Mouse (Mus musculus) liver, postnatal 0 days (tissue): ENCODE results near the gene C530008M17Rik. TPM values are rescaled to one million over a fixed set of nuclear protein-coding genes. Genes with fewer than 3 reads are reported as not detected.

Source experiments
- ATAC-seq: fragments of 200-750 bp; cut with Nextera tagmentation; 2 replicates; pipeline ENCODE4 v1.8.0; 2017; ENCODE audit warnings: mild to moderate bottlenecking, moderate library complexity
- DNase-seq: peaks from one replicate; pipeline ENCODE4 v3.0.0-alpha.2; 2016
- H3K27ac ChIP-seq: fragments of 300-500 bp; sonication (generic); 2 replicates; pipeline ENCODE4 v1.5.1; 2014; ENCODE audit warnings: antibody characterized with exemption, moderate library complexity, mild to moderate bottlenecking, low read depth
- H3K27me3 ChIP-seq: fragments of 300-500 bp; sonication (generic); 2 replicates; pipeline ENCODE4 v1.6.1; 2014; ENCODE audit warnings: low read length, control low read depth, mixed read lengths; ENCODE audit not compliant: insufficient read depth
- H3K36me3 ChIP-seq: fragments of 300-500 bp; sonication (generic); replicated peaks from 2 replicates; pipeline ENCODE4 v1.6.1; 2014; ENCODE audit warnings: mild to moderate bottlenecking, control low read depth, low read length, moderate library complexity, mixed read lengths; ENCODE audit not compliant: insufficient read depth
- H3K4me1 ChIP-seq: fragments of 300-500 bp; sonication (generic); 2 replicates; pipeline ENCODE4 v1.6.1; 2014; ENCODE audit warnings: antibody characterized with exemption, mild to moderate bottlenecking, control low read depth; ENCODE audit not compliant: insufficient read depth
- H3K4me2 ChIP-seq: fragments of 300-500 bp; sonication (generic); 2 replicates; pipeline ENCODE4 v1.6.1; 2014; ENCODE audit warnings: low read depth, mild to moderate bottlenecking, low read length, moderate library complexity, mixed read lengths
- H3K4me3 ChIP-seq: fragments of 300-500 bp; sonication (generic); 2 replicates; pipeline ENCODE4 v1.5.1; 2014; ENCODE audit warnings: low read depth, low read length
- H3K9ac ChIP-seq: fragments of 300-500 bp; sonication (generic); replicated peaks from 2 replicates; pipeline ENCODE4 v1.6.1; 2014; ENCODE audit warnings: mild to moderate bottlenecking, moderate library complexity
- H3K9me3 ChIP-seq: fragments of 300-500 bp; sonication (generic); 2 replicates; pipeline ENCODE4 v1.6.1; 2016; ENCODE audit warnings: mild to moderate bottlenecking, control low read depth, low read length, mixed read lengths
- CTCF ChIP-seq: sonication (generic); IDR thresholded peaks from 2 replicates; pipeline ENCODE4 v1.5.1; 2016; ENCODE audit warnings: antibody characterized with exemption, low read depth
- EP300 ChIP-seq: IDR thresholded peaks from 2 replicates; pipeline ENCODE4 v1.6.1; 2016; ENCODE audit warnings: antibody characterized with exemption, low read depth, mild to moderate bottlenecking
- WGBS: fragments of 180-500 bp; shearing (Covaris S2); extraction: QIAGEN DNeasy Blood & Tissue Kit; methylation state at CpG from one replicate; pipeline ENCODE4 v1.1.7; 2014; ENCODE audit not compliant: insufficient replicate concordance; 5-methylcytosine and 5-hydroxymethylcytosine counted together
- polyA plus RNA-seq: library from polyadenylated mRNA; unstranded; fragments of >200 nt; fragmentation: Nextera tagmentation; extraction: Ambion mirVana; gene quantifications from 2 replicates; pipeline ENCODE4 v1.2.1, GENCODE M21; 2015

Gene C530008M17Rik
- polyA plus RNA-seq, 1 experiment from 2014 or later = 3.9 TPM

DNA sequence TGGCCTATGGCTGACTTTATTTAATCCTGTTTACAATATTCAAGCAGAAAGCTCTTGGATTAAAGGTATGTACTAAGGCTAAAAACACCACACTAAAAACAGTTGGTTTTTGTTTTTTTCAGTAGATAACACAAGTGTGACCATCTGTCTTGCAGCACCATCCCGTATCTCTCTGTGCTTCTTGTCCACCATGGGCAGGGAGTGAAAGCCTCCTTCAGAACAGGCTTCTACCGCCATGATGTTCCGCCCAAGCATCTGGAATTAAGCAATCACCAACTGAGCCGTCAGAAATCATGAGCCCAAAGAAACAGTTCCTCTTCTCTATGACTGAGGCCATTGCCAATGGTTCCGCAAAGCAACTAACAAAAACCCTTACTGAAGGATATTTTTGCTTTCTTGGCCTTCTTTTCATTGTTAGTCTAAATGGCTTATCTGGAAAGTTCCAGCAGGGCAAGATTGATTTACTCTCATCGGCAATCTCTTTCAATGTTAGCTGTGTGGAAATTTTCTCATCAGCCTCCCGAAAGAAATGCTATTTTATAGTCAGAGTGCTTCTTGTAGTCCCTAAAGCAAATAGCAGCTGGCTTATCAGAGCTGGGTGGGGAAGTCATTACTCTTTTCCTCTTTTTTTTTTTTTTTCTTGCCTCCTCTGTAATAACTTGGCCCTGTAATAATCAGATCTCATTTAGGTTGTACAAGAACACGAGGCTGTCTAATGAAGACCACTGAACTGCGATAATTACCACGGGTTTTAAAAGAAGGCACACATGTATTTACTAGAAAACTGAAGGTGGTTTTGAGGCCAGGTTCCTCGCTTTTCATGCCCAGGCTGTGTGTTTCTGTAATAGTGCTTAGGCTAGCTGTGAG is 49.2 kb downstream of the C530008M17Rik start:
- no peak overlapping the region for H3K4me3 ChIP-seq
- H3K9me3 ChIP-seq = no peaks in the 10 kb centered on the region
- H3K27me3 ChIP-seq = no peaks in the 10 kb centered on the region
- H3K36me3 ChIP-seq = no peaks in the 10 kb centered on the region
- ATAC-seq (no peak), DNase-seq (no peak)
- 66% methylated on average over 11 of the region's 11 CpGs for whole genome bisulfite sequencing
- no peak overlapping the region for H3K27ac ChIP-seq
- TF ChIP-seq CTCF (no peak), EP300 (no peak)
- no peak overlapping the region for H3K4me2 ChIP-seq
- H3K4me1 ChIP-seq = no peaks in the 10 kb centered on the region
- H3K9ac ChIP-seq = no peak overlapping the region

DNA sequence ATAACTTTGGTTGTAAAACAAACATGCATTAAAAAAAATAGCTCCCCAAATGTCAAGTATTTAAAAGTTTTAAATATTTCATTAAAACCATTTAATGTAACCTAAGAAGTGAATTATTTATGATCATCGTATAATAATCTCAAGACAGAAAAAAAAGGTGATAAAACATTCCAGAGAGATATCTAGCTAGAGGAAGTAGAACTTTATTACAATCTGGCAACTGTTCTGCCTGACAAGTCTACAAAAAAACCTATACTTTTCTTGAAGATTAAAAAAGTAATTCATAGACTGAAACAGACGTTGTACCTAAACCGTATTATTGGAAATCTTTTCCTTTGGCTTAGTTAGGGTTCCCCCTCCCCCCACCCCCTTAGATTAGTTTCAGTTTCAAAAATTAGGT is 50.8 kb downstream of the C530008M17Rik start:
- no peak for ATAC-seq
- WGBS = 82% methylated on average over 3 of the region's 3 CpGs
- Histone ChIP-seq H3K4me1 (no peaks in the 10 kb centered on the region), H3K4me2 (no peak overlapping the region), H3K4me3 (no peak overlapping the region), H3K9ac (no peak overlapping the region), H3K36me3 (no peaks in the 10 kb centered on the region), H3K27me3 (no peaks in the 10 kb centered on the region), H3K9me3 (no peaks in the 10 kb centered on the region), H3K27ac (no peak overlapping the region)
- no peak for DNase-seq
- TF ChIP-seq CTCF = no peak

GRCm38 (mm10) chr5:76708004-76708403 is 51.7 kb downstream of the C530008M17Rik start:
- no peak overlapping the region for H3K4me3 ChIP-seq
- no peak overlapping the region for H3K4me2 ChIP-seq
- no peaks in the 10 kb centered on the region for H3K27me3 ChIP-seq
- DNase-seq (no peak), ATAC-seq (no peak)
- no peaks in the 10 kb centered on the region for H3K36me3 ChIP-seq
- H3K27ac ChIP-seq = no peak overlapping the region
- H3K4me1 ChIP-seq = no peaks in the 10 kb centered on the region
- TF ChIP-seq CTCF (no peak), EP300 (no peak)
- 85% methylated on average over 15 of the region's 15 CpGs for WGBS
- no peaks in the 10 kb centered on the region for H3K9me3 ChIP-seq
- no peak overlapping the region for H3K9ac ChIP-seq

DNA sequence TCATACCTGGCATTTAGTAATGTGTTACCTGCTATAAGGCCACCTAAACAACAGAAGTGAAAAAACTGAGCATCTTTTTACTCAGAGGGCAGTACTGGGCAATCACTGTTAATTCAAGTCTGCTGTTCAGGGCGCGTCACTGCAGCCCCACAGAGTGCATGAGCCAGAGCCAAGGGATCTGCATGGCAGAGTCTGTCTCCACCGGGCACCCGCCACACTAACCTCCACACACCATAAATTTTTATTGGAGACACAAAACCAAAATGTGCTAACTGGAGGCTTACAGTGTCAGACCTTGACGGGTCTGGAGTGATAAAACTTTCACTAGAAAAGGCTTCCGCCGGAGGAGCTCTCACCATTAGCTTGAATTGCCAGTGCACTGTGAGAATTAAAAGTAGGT is 57.4 kb downstream of the C530008M17Rik start:
- H3K36me3 ChIP-seq = no peaks in the 10 kb centered on the region
- no peak overlapping the region for H3K27ac ChIP-seq
- no peaks in the 10 kb centered on the region for H3K9me3 ChIP-seq
- WGBS = 91% methylated on average over 7 of the region's 7 CpGs
- ATAC-seq (no peak), DNase-seq (no peak)
- H3K4me1 ChIP-seq = no peaks in the 10 kb centered on the region
- no peaks in the 10 kb centered on the region for H3K27me3 ChIP-seq
- H3K9ac ChIP-seq = no peak overlapping the region
- H3K4me2 ChIP-seq = no peak overlapping the region
- H3K4me3 ChIP-seq = no peak overlapping the region
- TF ChIP-seq EP300 = no peak
- TF ChIP-seq CTCF = no peak

DNA sequence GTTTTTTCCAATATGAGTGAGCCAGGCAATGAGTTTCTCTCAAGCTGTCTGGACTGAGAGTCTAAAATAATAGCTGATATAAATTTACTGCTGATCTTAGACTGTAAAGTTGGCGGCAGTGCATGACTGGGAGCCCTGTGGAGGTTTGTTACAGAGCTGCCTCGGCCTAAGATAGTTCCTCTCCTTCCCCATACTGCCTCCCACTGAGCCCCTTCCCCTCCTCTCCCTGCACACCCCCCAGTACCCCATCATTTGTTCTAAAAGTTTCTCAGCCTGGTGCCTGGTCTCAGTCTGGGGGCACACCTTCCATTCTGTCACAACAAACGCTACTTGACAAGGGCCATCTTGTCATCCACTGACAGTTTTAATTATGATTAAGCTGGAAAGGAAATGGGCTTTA is 63.6 kb downstream of the C530008M17Rik start:
- no peaks in the 10 kb centered on the region for H3K27me3 ChIP-seq
- H3K27ac ChIP-seq = no peak overlapping the region
- H3K9me3 ChIP-seq = no peaks in the 10 kb centered on the region
- no peak overlapping the region for H3K9ac ChIP-seq
- ATAC-seq (no peak), DNase-seq (no peak)
- no peak overlapping the region for H3K4me3 ChIP-seq
- no peaks in the 10 kb centered on the region for H3K36me3 ChIP-seq
- TF ChIP-seq EP300 = no peak
- no peak for TF ChIP-seq CTCF
- H3K4me1 ChIP-seq = no peaks in the 10 kb centered on the region
- no peak overlapping the region for H3K4me2 ChIP-seq
- 90% methylated on average over 3 of the region's 3 CpGs for WGBS

DNA sequence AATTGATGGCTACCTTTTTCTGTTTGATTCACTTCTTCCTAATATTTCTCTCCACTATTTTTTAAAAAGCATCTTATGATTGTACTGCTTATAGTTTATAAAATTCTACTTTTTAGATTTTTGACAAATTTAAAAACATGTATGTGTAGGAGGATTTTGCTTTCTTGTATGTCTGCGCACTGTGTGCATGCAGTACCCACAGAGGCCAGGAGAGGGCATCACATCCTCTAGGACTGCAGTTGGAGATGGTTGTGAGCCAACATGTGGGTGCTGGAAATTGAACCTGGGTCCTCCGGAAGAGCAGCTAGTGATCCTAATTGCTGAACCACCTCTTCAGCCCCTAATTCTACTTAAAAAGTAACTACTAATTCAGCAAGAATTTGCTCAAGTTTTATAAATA is 68.6 kb downstream of the C530008M17Rik start:
- ATAC-seq = no peak
- Histone ChIP-seq H3K27me3 (no peaks in the 10 kb centered on the region), H3K4me3 (no peak overlapping the region), H3K4me2 (no peak overlapping the region), H3K9ac (no peak overlapping the region), H3K9me3 (no peaks in the 10 kb centered on the region), H3K4me1 (no peaks in the 10 kb centered on the region), H3K27ac (no peak overlapping the region), H3K36me3 (no peaks in the 10 kb centered on the region)
- DNase-seq = no peak
- peak; percentile 49 for TF ChIP-seq CTCF
- TF ChIP-seq EP300 = no peak
- WGBS = 94% methylated on average over 2 of the region's 2 CpGs
